Mouse (Mus musculus) lung, postnatal 0 days (tissue): ENCODE measurements around the gene Bcl2l14. TPM values are rescaled to one million over a fixed set of nuclear protein-coding genes. Genes with fewer than 3 reads are reported as not detected.

Experiments
- ATAC-seq: fragments of 200-750 bp; cut with Nextera tagmentation; 2 replicates; pipeline ENCODE4 v1.8.0; 2017; ENCODE audit warnings: moderate library complexity
- DNase-seq: peaks from one replicate; pipeline ENCODE4 v3.0.0-alpha.2; 2016; ENCODE audit warnings: low spot score
- H3K27ac ChIP-seq: fragments of 300-500 bp; sonication (generic); 2 replicates; pipeline ENCODE4 v1.5.1; 2014; ENCODE audit warnings: antibody characterized with exemption, mild to moderate bottlenecking, low read length, mixed read lengths
- H3K27me3 ChIP-seq: fragments of 300-500 bp; sonication (generic); replicated peaks from 2 replicates; pipeline ENCODE4 v1.6.1; 2014; ENCODE audit warnings: low read length, mixed read lengths; ENCODE audit not compliant: insufficient read depth
- H3K36me3 ChIP-seq: fragments of 300-500 bp; sonication (generic); 2 replicates; pipeline ENCODE4 v1.6.1; 2014; ENCODE audit warnings: low read length, mixed read lengths; ENCODE audit not compliant: insufficient read depth
- H3K4me1 ChIP-seq: fragments of 300-500 bp; sonication (generic); 2 replicates; pipeline ENCODE4 v1.6.1; 2014; ENCODE audit warnings: antibody characterized with exemption, low read depth, low read length, mixed read lengths; ENCODE audit not compliant: insufficient read depth
- H3K4me2 ChIP-seq: fragments of 300-500 bp; sonication (generic); replicated peaks from 2 replicates; pipeline ENCODE4 v1.6.1; 2014; ENCODE audit warnings: low read depth, mild to moderate bottlenecking, low read length, moderate library complexity, mixed read lengths
- H3K4me3 ChIP-seq: fragments of 300-500 bp; sonication (generic); 2 replicates; pipeline ENCODE4 v1.5.1; 2014; ENCODE audit warnings: low read depth, low read length
- H3K9ac ChIP-seq: fragments of 300-500 bp; sonication (generic); replicated peaks from 2 replicates; pipeline ENCODE4 v1.6.1; 2014; ENCODE audit warnings: low read depth, mild to moderate bottlenecking
- H3K9me3 ChIP-seq: fragments of 300-500 bp; sonication (generic); 2 replicates; pipeline ENCODE4 v1.6.1; 2016; ENCODE audit warnings: low read length, mixed read lengths
- CTCF ChIP-seq: IDR thresholded peaks from 2 replicates; pipeline ENCODE4 v1.5.1; 2016; ENCODE audit warnings: antibody characterized with exemption, mild to moderate bottlenecking
- EP300 ChIP-seq: IDR thresholded peaks from 2 replicates; pipeline ENCODE4 v1.6.1; 2016; ENCODE audit warnings: antibody characterized with exemption, mild to moderate bottlenecking, control low read depth
- WGBS: fragments of 180-500 bp; shearing (Covaris S2); extraction: QIAGEN DNeasy Blood & Tissue Kit; methylation state at CpG from one replicate; pipeline ENCODE4 v1.1.7; 2014; 5-methylcytosine and 5-hydroxymethylcytosine counted together
- polyA plus RNA-seq: library from polyadenylated mRNA; unstranded; fragments of >200 nt; fragmentation: Nextera tagmentation; extraction: Ambion mirVana; gene quantifications from 2 replicates; pipeline ENCODE4 v1.2.1, GENCODE M21; 2015

Bcl2l14 gene
- polyA plus RNA-seq, 1 experiment from 2014 or later = 6.6 TPM

GRCm38 (mm10) chr6:134443925-134444324 is 47.8 kb downstream of the Bcl2l14 start:
- H3K27ac ChIP-seq = peak overlapping the region; percentile 51; the same call in 1 of the 2 replicates
- peak; percentile 20; the same call in 1 of the 2 replicates for ATAC-seq

GRCm38 (mm10) chr6:134448451-134448850 is 52.3 kb downstream of the Bcl2l14 start:
- H3K4me3 ChIP-seq = no peak overlapping the region
- H3K9ac ChIP-seq = no peak overlapping the region
- DNase-seq = peak; percentile 64
- 61% methylated on average over 12 of the region's 12 CpGs for WGBS
- ATAC-seq = peak; percentile 63
- H3K4me2 ChIP-seq = no peak overlapping the region
- H3K4me1 ChIP-seq = no peaks in the 10 kb centered on the region
- no peaks in the 10 kb centered on the region for H3K9me3 ChIP-seq
- H3K27me3 ChIP-seq = no peaks in the 10 kb centered on the region
- peaks cover 12% of the 10 kb centered on the region; the same call in 1 of the 2 replicates for H3K36me3 ChIP-seq
- H3K27ac ChIP-seq = no peak overlapping the region
- TF ChIP-seq EP300 = no peak
- TF ChIP-seq CTCF = no peak

More at GRCm38 (mm10) chr6:134443925-134444324, 47.8 kb downstream of the Bcl2l14 start:
- Histone ChIP-seq H3K36me3 (0 out of 2 replicates have a peak, but pooled peaks cover 5% of the 10 kb centered on the region), H3K9ac (no peak overlapping the region), H3K27me3 (no peaks in the 10 kb centered on the region), H3K4me3 (no peak overlapping the region), H3K9me3 (no peaks in the 10 kb centered on the region), H3K4me1 (0 out of 2 replicates have a peak, but pooled peaks cover 3% of the 10 kb centered on the region), H3K4me2 (no peak overlapping the region)
- TF ChIP-seq CTCF = no peak
- TF ChIP-seq EP300 = peak; percentile 57
- DNase-seq = peak; percentile 38
- WGBS = 27% methylated on average over 5 of the region's 5 CpGs

GRCm38 (mm10) chr6:134449958-134450357 is 53.8 kb downstream of the Bcl2l14 start:
- H3K4me1 ChIP-seq = no peaks in the 10 kb centered on the region
- H3K27me3 ChIP-seq = no peaks in the 10 kb centered on the region
- no peak overlapping the region for H3K27ac ChIP-seq
- no peak overlapping the region for H3K9ac ChIP-seq
- peaks cover 19% of the 10 kb centered on the region; the same call in 1 of the 2 replicates for H3K36me3 ChIP-seq
- WGBS = 65% methylated on average over 11 of the region's 11 CpGs
- ATAC-seq = no peak
- no peak for DNase-seq
- no peak overlapping the region for H3K4me2 ChIP-seq
- no peaks in the 10 kb centered on the region for H3K9me3 ChIP-seq
- TF ChIP-seq EP300 = no peak
- no peak for TF ChIP-seq CTCF
- H3K4me3 ChIP-seq = no peak overlapping the region

GRCm38 (mm10) chr6:134450661-134451119 is 54.6 kb downstream of the Bcl2l14 start:
- no peak overlapping the region for H3K4me2 ChIP-seq
- no peak overlapping the region for H3K27ac ChIP-seq
- 54% methylated on average over 14 of the region's 14 CpGs for WGBS
- H3K27me3 ChIP-seq = no peaks in the 10 kb centered on the region
- peaks cover 15% of the 10 kb centered on the region; the same call in 1 of the 2 replicates for H3K36me3 ChIP-seq
- ATAC-seq = peak; percentile 40; the same call in 1 of the 2 replicates
- no peak overlapping the region for H3K4me3 ChIP-seq
- no peaks in the 10 kb centered on the region for H3K9me3 ChIP-seq
- H3K9ac ChIP-seq = no peak overlapping the region
- peak; percentile 42 for DNase-seq
- TF ChIP-seq CTCF = no peak
- no peak for TF ChIP-seq EP300
- no peaks in the 10 kb centered on the region for H3K4me1 ChIP-seq

GRCm38 (mm10) chr6:134454093-134454492 is 58.0 kb downstream of the Bcl2l14 start:
- ATAC-seq (no peak), DNase-seq (no peak)
- Histone ChIP-seq H3K27ac (no peak overlapping the region), H3K36me3 (peaks cover 30% of the 10 kb centered on the region; the same call in 1 of the 2 replicates), H3K9ac (no peak overlapping the region), H3K4me3 (no peak overlapping the region), H3K27me3 (no peaks in the 10 kb centered on the region), H3K4me1 (no peaks in the 10 kb centered on the region), H3K9me3 (no peaks in the 10 kb centered on the region), H3K4me2 (no peak overlapping the region)
- TF ChIP-seq EP300 = no peak
- peak; percentile 73 for TF ChIP-seq CTCF
- 88% methylated on average over 1 of the region's 1 CpGs for WGBS

- H3K4me1 ChIP-seq = no peaks in the 10 kb centered on the region
- H3K4me3 ChIP-seq = no peak overlapping the region
- DNase-seq (no peak), ATAC-seq (no peak)
- TF ChIP-seq CTCF (no peak), EP300 (no peak)
- H3K36me3 ChIP-seq = peaks cover 36% of the 10 kb centered on the region; the same call in 1 of the 2 replicates
- H3K9me3 ChIP-seq = no peaks in the 10 kb centered on the region
- H3K4me2 ChIP-seq = no peak overlapping the region
- H3K27me3 ChIP-seq = no peaks in the 10 kb centered on the region
- H3K9ac ChIP-seq = no peak overlapping the region
- H3K27ac ChIP-seq = no peak overlapping the region
- WGBS = 82% methylated on average over 1 of the region's 1 CpGs
These were observed 62.3 kb downstream of the Bcl2l14 start for GRCm38 (mm10) chr6:134458376-134458775.
